Mouse (Mus musculus) cerebellum, postnatal 25 days (tissue): Measurements from ENCODE around the gene Hyou1.
"Not testable (repeated sequence)": the region's sequence is repeated elsewhere in the genome, so short reads cannot be mapped to it uniquely, and the experiment has no call there.

Source experiments
- DNase-seq, 2 experiments: peaks; one replicate each; pipeline ENCODE4 v3.0.0; 2021; ENCODE audit warnings: mixed read lengths in 2 of 2

The Hyou1 gene

GRCm38 (mm10) chr9:44352337-44352736, 27.0 kb upstream of the Hyou1 start:
- DNase-seq, result no peak

GRCm38 (mm10) chr9:44353142-44353541, 26.1 kb upstream of the Hyou1 start:
- DNase-seq, result no peak

GRCm38 (mm10) chr9:44357207-44357606, 22.1 kb upstream of the Hyou1 start:
- DNase-seq, result no peak

DNA sequence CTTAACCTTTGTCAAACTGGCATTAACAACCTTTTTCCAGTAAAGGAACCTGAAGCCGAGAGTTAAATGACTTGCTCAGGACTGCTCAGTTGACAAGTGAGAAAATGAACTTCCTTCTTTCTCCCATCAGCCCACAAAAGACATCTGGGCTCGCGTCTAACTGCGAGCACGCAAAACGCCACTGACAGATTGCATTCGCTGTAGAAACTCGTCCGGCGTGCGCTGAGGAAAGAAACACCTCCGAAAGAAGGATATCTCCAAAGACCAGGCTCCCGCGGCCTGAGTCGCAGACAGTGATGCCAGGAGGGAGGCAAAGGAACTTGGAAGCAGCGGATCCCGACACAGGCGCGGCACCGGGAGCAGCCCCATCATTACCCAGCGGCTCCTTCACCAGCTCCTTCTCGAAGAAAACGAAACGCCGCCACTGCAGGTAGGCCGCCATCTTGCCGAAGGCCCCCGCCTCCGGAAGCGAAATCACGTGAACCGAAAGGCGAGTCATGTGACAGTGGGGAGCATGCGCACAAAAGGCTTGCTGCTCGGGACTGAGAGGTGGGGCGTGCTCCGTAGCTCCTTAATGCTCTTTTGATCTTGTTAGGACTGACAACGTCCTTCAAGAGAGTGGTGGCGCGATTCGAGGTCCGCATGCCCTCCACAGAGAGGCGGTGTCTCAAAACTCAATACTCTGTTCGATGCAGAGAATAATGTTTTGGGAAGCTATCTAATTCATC, 17.9 kb upstream of the Hyou1 start, which contains the start of gene Vps11:
TSS of gene Vps11 (minus strand) at position 481 of the 728 bp plus-strand sequence.
- peak; percentile 94 to 97 for DNase-seq

DNA sequence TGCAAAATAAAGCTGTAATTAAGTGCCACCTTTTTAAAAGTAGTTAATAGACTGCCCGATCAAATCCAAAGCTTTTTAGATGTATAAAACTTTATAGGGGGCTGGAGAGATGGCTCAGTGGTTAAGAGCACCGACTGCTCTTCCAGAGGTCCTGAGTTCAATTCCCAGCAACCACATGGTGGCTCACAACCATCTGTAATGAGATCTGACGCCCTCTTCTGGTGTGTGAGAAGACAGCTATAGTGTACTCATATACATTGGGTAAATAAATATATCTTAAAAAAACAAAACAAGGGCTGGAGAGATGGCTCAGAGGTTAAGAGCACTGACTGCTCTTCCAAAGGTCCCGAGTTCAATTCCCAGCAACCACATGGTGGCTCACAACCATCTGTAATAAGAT, 17.4 kb upstream of the Hyou1 start:
- DNase-seq, result not testable (repeated sequence)

DNA sequence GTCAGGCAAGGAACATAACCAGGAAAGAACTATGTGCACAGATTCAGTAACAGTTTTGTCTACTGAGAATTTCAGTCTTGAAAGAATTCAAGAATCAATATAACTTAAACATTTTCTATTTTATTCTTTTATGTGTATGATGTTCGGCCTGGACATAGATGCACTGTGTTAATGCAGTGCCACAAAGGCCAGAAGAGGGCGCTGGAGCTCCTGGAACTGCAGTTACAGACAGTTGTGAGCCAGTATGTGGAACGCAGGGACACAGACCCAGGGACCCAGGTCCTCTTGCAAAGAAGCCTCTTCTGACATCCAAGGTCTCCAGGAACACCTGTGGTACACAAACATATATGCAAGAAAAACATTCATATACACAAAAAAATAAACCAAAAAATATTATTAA, 14.8 kb upstream of the Hyou1 start:
- no peak for DNase-seq

GRCm38 (mm10) chr9:44373386-44373785, 5.9 kb upstream of the Hyou1 start:
- DNase-seq, result no peak

DNA sequence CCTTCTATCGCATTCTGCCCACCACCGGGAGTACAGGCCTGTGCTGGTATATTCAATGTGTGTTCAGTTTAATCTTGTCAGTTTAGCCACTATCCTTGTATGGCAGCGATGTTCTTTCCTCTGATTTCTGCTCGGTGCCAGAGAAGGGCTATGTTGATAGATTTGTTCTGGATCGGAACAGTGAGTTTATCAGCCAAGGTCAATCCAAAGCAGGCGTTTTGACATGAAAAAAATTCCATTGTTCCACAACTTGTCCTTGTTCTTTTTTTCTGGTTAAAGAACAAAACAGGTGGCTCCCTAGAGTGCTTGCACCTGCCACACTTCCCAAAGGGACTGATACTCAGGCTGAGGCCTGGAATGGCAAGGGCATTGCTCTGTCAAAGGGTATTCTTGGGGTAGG, 3.1 kb upstream of the Hyou1 start:
- no peak for DNase-seq

DNA sequence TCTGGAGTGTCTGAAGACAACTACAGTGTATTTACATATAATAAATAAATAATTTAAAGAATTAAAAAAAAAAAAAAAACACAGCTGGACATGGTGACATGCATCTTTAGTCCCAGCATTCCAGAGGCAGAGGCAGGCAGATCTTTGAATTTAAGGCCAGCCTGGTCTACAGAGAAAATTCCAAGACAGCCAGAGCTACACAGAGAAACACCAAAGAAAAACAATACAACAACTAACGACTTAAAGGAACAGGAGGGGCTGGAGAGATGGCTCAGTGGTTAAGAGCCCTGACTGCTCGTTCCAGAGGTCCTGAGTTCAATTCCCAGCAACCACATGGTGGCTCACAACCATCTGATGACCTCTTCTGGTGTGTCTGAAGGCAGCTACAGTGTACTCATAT, 2.0 kb upstream of the Hyou1 start:
- not testable (repeated sequence) for DNase-seq

DNA sequence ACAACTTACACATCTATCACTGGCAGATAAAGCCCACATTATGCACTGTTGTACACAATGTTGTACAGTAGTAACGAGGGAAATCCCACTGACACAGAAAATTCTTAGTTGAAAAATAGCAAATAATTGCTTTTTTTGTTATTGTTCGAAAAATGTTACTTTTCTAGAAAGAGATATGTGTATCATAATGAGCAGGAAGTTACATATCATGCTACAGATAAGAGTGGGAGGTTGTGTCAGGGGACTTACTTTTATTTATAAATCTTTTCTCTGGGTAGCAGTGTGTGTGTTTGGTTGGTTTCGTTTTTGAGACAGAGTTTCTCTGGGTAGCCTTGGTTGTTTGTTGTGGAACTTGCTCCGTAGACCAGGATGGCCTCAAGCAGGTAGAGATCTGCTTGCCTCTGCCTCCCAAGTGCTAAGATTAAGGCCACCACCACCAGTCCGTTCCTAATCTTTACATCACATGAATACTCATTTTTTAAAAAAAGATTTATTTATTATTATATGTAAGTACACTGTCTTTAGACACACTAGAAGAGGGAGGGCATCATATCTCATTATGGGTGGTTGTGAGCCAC, 1.0 kb upstream of the Hyou1 start:
- DNase-seq, result no peak

GRCm38 (mm10) chr9:44379862-44380261, 572 bp downstream of the Hyou1 start:
- DNase-seq, result peak in 1 of 2 experiments; percentile 57

DNA sequence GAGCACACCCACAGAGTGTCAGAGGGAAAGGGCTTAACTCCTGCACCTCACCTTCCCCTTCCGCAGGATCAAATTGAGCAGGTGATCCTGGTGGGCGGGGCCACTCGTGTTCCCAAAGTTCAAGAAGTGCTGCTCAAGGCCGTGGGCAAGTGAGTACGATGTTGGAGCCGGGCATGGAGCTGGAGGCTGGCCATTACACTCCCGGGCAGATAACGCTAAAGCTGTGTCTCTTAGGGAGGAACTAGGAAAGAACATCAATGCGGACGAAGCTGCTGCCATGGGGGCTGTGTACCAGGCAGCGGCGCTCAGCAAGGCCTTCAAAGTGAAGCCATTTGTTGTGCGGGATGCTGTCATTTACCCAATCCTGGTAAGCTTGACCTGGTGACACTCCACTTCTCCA, 5.3 kb downstream of the Hyou1 start:
- peak in 1 of 2 experiments; percentile 7 for DNase-seq

- peak in 1 of 2 experiments; percentile 19 for DNase-seq
Measured at GRCm38 (mm10) chr9:44387221-44387620, 7.9 kb downstream of the Hyou1 start.

DNA sequence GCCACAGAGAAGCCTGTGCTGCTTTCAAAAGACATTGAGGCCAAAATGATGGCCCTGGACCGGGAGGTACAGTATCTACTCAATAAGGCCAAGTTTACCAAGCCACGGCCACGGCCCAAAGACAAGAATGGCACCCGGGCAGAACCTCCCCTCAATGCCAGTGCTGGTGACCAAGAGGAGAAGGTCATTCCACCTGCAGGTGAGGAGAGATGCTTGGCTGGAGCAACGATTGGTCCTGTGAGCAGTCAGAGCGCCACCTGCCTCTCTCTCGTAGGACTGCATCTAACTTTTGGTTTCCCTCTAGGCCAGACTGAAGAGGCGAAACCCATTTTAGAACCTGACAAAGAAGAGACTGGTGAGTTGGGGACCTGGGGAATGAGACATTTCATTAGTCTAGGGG, 10.0 kb downstream of the Hyou1 start:
- DNase-seq, result peak; percentile 78 to 85

DNA sequence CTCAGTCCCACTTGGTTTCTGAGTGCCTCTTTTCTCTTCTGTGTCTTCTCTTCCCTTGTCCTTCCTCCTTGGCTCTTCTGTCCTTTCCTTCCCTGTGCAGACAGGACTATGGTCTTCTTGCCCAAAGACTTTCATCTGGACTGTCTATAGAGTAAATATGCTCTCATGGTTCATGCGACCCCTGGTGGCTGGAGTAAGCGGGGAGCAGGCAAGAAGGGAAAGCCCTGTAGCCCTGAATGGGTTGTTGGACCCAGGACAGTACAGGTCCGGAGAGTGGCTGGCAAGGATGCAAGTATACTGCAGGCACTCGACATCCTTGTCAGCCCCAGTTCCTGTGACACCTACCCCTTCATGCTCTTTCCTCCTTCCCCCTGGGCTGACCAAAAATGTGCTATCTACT, 12.2 kb downstream of the Hyou1 start:
- peak; percentile 71 to 88 for DNase-seq

- DNase-seq, result peak; percentile 95 to 97
Measured at GRCm38 (mm10) chr9:44396684-44397411, 17.6 kb downstream of the Hyou1 start, which contains the start of gene Slc37a4. Gene Slc37a4 (plus strand): TSS chr9:44396852.

DNA sequence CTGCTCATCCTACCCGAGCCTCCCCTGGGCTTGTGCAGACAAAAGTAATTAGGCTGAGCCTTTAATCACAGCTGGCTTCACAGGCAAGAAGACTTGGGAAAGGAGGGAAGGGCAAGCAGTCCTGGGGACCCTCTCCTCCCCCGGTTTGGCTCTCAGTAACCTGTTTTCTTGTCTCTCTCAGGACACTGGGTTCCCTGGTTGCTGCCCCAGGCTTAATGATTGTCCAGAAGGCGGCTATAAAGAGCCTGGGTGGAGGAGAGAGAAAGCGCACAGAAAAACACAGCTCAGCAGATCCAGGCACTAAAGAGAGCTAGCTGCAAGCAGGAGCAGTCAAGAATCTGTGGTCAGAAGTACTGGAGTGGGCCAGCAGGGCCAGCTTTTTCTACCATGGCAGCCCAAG, 18.8 kb downstream of the Hyou1 start:
- DNase-seq, result no peak

GRCm38 (mm10) chr9:44398551-44398950, 19.3 kb downstream of the Hyou1 start:
- no peak for DNase-seq

DNA sequence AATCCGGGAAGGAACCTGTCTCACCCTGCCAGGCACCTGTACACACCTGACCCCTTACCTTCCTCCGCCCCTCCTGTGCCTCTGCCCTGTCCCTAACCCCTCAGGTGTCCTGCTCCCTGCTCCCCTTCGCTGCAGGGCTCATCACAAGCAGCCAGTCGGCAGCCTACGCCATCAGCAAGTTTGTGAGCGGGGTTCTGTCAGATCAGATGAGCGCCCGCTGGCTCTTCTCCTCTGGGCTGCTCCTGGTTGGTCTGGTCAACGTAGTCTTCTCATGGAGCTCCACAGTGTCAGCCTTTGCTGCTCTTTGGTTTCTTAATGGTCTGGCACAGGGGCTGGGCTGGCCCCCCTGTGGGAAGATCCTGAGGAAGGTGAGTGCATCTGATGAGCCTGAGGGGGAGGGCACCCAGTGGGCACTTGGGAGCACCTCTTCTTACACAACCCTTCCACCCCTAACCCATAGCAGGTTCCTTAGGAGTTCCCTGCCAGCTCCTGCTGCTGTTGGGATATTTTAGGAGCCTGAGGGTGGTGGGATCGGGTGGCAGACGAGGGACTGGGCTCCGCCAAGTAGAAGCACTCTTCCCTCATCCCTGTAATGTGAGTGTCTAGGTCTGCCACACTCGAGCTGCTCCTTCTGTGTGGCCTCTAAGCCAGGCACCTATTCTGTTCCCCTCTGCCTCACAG, 20.0 kb downstream of the Hyou1 start:
- peak in 1 of 2 experiments; percentile 21 for DNase-seq

DNA sequence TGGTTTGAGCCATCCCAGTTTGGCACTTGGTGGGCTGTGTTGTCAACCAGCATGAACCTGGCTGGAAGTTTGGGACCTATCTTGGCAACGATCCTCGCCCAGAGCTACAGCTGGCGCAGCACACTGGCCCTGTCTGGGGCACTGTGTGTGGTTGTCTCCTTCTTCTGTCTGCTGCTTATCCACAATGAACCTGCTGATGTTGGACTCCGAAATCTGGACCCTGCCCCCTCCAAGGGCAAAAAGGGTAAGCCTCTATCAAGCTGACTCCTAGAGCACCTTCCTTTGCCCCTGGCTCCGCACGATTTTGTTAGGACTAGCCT, 20.5 kb downstream of the Hyou1 start:
- DNase-seq, result no peak

DNA sequence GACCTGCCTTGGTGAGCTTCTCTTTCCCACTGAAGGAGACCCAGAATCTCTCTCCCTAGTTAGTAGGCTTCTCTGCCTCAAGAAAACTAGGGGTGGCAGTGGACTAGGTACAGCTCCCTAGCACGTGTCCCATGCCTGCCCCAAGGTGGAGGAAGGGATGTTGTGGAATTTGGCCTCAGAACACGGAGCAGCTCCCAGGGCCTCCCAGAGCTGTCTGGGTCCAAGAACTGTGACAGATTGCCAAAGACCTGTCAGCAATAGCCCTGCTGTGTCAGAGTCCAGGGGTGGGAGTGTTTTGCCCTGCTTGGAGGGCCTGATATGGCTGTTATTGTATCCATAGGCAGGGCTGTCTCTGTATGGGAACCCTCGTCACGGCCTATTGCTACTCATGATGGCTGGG, 21.8 kb downstream of the Hyou1 start:
- no peak for DNase-seq

DNA sequence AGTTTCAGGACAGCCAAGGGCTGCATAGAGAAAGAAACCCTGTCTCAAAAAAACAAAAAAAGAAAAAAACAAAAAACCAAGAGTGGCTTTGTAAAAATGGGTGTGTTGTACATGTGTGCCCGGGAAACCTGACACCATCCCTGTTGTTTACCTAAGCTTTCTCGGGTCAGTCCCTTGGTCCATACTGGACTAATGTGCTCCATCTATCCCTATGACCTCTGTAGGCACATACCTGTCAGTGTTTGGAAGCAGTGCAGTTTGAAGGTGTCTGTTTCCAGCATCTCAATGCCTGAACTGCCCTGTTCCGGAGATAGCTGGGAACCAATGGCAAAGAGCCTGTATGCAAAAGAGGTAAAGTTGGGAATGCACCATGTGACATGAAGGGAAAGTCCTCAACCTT, 25.7 kb downstream of the Hyou1 start:
- no peak for DNase-seq
